Mouse (Mus musculus): Measurements from ENCODE around the gene Lurap1l. TPM values are rescaled to one million over a fixed set of nuclear protein-coding genes. Genes with fewer than 3 reads are reported as not detected.

Gene Lurap1l
- 10 to 100 TPM; 10.1 to 11.0 TPM for total RNA-seq (2021)
- long read RNA-seq, experiment 1, transcript Lurap1l-201 (2 exons, 3,066 nt), result major isoform, 27 of 30 reads
- long read RNA-seq, experiment 1, partial matches to known transcripts, result 0 of 30 reads
- long read RNA-seq, experiment 1, other reads (novel, unspliced or antisense), result 3 of 30 reads
- long read RNA-seq, experiment 2, transcript Lurap1l-201 (2 exons, 3,066 nt), result major isoform, 15 of 16 reads
- long read RNA-seq, experiment 2, partial matches to known transcripts, result 0 of 16 reads
- long read RNA-seq, experiment 2, other reads (novel, unspliced or antisense), result 1 of 16 reads

DNA sequence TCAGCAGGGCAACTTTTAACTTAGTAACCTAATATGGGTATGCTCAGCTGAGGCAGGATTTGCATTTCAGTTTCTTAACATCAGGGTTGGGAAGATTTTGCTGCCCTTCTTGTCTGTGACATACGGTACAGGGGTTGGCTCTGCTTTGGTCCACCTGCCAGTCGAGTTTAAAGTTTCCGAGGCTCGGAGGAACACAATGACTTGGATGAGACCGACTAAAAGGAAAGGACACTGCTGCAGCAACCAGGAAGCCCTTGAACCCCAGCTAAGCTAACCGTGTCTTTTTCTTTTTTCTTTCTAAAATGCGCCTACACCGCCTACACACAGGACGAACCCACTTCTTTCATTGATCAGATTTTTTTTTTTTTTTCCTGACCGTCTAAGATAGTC is at the start of gene Lurap1l:
Gene Lurap1l, plus strand, starts transcription at position 166 of the 390 bp plus-strand sequence.
- peak within 1 kb of the TSS; percentile 95 for H3K27ac ChIP-seq
- intact Hi-C loops (cut with DNase I), result no loop called here
- TF ChIP-seq CTCF (IDR thresholded peaks at IDR 0.05), result no peak
- peak within 1 kb of the TSS; percentile 82 for H3K4me3 ChIP-seq
- peak; percentile 35 to 60 for DNase-seq (ENCODE audit: extremely low spot score in 1 of 2, low spot score in 2 of 2)

DNA sequence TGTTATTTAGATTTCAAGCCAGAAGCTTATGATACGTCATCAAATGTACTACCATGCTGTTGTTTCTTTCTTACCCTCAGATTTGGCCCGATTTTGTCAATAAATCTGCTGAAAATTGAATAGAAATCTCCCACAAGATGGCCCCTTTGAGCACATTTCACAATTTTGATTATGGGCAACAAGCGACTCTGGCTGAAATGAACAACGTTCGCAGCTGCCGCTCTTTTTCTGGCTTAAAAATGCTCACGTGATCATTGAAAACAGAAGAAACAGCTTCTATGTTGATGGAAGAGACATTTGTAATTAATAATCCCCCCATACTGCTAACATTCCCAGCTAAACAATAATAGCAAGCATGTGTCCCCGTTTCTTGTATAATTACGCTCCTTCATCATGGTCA is 47.5 kb upstream of the Lurap1l start:
- TF ChIP-seq CTCF (IDR thresholded peaks at IDR 0.05), result no peak; the same call in 1 of the 2 replicates
- H3K27ac ChIP-seq, result no peak overlapping the region
- no peak for DNase-seq (ENCODE audit: extremely low spot score in 1 of 2, low spot score in 2 of 2)
- H3K4me3 ChIP-seq, result no peak overlapping the region
- intact Hi-C loops (cut with DNase I), result no loop called here

- TF ChIP-seq CTCF (IDR thresholded peaks at IDR 0.05), result no peak
- intact Hi-C loops (cut with DNase I), result no loop called here
- H3K4me3 ChIP-seq, result no peak overlapping the region
- H3K27ac ChIP-seq, result no peak overlapping the region
- no peak for DNase-seq (ENCODE audit: extremely low spot score in 1 of 2, low spot score in 2 of 2)
Measured at GRCm38 (mm10) chr4:80863906-80864305, 46.5 kb upstream of the Lurap1l start.

GRCm38 (mm10) chr4:80864511-80864922 is 45.9 kb upstream of the Lurap1l start:
- intact Hi-C loops (cut with DNase I), result no loop called here
- H3K27ac ChIP-seq, result peak overlapping the region; percentile 87
- peak overlapping the region; percentile 47 for H3K4me3 ChIP-seq
- TF ChIP-seq CTCF (IDR thresholded peaks at IDR 0.05), result no peak
- DNase-seq (ENCODE audit: extremely low spot score in 1 of 2, low spot score in 2 of 2), result peak; percentile 59 to 72

DNA sequence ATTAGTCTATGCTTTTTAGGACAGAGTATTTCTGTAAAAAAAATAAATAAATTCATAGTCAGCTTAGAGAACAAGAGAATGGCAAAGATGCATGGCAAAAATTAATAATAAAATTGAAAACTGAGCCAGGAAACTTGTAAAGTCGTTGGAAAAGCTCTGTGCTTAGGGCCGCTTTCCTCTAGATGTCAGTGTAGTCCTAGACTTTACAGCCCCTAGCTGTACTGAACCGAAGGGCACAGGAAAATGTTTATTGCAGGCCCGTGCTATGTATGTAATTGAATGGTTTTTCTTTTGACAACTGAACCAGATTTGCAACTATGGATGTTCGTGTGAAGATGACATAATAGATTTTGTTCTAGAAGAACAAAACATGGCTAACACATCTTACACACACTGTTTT is 44.4 kb upstream of the Lurap1l start:
- no peak for DNase-seq (ENCODE audit: extremely low spot score in 1 of 2, low spot score in 2 of 2)
- H3K4me3 ChIP-seq, result no peak overlapping the region
- intact Hi-C loops (cut with DNase I), result loop anchor here (2.0 to 5.0 kb wide), 5 partner anchors 86 to 1746 kb away; no protein-coding TSS in a partner anchor
- H3K27ac ChIP-seq, result no peak overlapping the region
- peak; percentile 81 for TF ChIP-seq CTCF (IDR thresholded peaks at IDR 0.05)

GRCm38 (mm10) chr4:80869598-80869997 is 40.8 kb upstream of the Lurap1l start:
- peak; percentile 37 for TF ChIP-seq CTCF (IDR thresholded peaks at IDR 0.05)
- H3K4me3 ChIP-seq, result no peak overlapping the region
- DNase-seq (ENCODE audit: extremely low spot score in 1 of 2, low spot score in 2 of 2), result no peak
- no peak overlapping the region for H3K27ac ChIP-seq
- intact Hi-C loops (cut with DNase I), result loop anchor here (5.0 kb wide), 4 partner anchors 83 to 1743 kb away; no protein-coding TSS in a partner anchor

GRCm38 (mm10) chr4:80872847-80873644 is 37.4 kb upstream of the Lurap1l start:
- Histone ChIP-seq H3K4me3 (no peak overlapping the region), H3K27ac (no peak overlapping the region)
- DNase-seq (ENCODE audit: extremely low spot score in 1 of 2, low spot score in 2 of 2), result no peak
- TF ChIP-seq CTCF (IDR thresholded peaks at IDR 0.05), result peak; percentile 70
- intact Hi-C loops (cut with DNase I), result loop anchor here (2.0 kb wide), 2 partner anchors 238 to 380 kb away; no protein-coding TSS in a partner anchor

- H3K4me3 ChIP-seq, result no peak overlapping the region
- intact Hi-C loops (cut with DNase I), result no loop called here
- no peak for DNase-seq (ENCODE audit: extremely low spot score in 1 of 2, low spot score in 2 of 2)
- no peak for TF ChIP-seq CTCF (IDR thresholded peaks at IDR 0.05)
- H3K27ac ChIP-seq, result no peak overlapping the region
Measured at GRCm38 (mm10) chr4:80874121-80874859, 36.2 kb upstream of the Lurap1l start.

DNA sequence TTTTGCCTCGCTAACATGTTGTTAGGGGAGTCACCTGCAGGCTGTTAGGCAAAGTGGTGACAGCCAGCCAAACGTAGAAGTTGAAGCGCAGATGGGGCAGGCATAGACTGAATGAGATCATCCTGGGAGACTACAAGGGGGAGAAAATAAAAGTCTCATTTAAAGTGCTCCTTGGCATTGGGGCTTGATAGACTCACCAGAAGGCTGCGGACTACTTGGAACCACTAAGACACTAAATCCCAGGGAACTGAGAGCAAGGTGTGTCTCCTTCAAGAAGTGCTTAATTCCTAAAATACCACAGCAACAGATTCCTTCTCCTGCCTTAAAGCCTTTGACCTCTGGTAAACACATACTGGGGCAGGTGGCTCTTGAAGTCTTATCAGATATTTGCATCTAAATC is 35.4 kb upstream of the Lurap1l start:
- no peak overlapping the region for H3K27ac ChIP-seq
- no peak for TF ChIP-seq CTCF (IDR thresholded peaks at IDR 0.05)
- no peak for DNase-seq (ENCODE audit: extremely low spot score in 1 of 2, low spot score in 2 of 2)
- no peak overlapping the region for H3K4me3 ChIP-seq
- intact Hi-C loops (cut with DNase I), result no loop called here

DNA sequence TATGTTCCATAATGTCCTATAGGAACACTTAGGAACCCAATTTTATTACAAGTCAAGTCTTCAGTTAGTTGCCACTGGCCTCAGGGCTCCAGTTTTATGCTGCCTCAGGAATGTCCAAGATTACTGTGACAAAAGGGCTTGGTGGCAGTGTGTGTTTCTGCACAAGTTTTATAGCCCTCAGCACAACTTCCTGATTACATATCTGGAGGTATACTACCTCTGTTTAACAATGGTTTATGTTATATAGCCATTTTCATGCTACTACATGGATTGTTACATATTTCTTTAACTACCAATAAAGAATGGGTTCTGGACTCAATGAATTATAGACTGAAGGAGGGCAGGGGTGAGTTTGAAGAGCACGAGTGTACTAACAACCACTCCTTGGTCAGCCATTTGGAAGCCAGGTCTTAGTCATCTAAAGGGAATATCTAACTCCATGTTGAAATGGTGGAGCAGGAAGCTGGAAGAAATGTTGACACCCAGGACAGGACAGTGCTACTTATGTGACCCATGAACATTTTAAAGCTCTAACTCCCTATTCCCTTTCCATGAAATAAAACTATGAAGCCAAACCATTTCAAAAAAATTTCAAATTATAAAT is 28.3 kb upstream of the Lurap1l start:
- H3K27ac ChIP-seq, result no peak overlapping the region
- no peak overlapping the region for H3K4me3 ChIP-seq
- DNase-seq (ENCODE audit: extremely low spot score in 1 of 2, low spot score in 2 of 2), result no peak
- intact Hi-C loops (cut with DNase I), result no loop called here
- no peak for TF ChIP-seq CTCF (IDR thresholded peaks at IDR 0.05)

GRCm38 (mm10) chr4:80886631-80887030 is 23.8 kb upstream of the Lurap1l start:
- DNase-seq (ENCODE audit: extremely low spot score in 1 of 2, low spot score in 2 of 2), result no peak
- no peak overlapping the region for H3K4me3 ChIP-seq
- intact Hi-C loops (cut with DNase I), result loop anchor here (5.0 kb wide), 1 partner anchor 226 kb away; no protein-coding TSS in a partner anchor
- H3K27ac ChIP-seq, result no peak overlapping the region
- TF ChIP-seq CTCF (IDR thresholded peaks at IDR 0.05), result no peak
